Mouse (Mus musculus) megakaryocyte progenitor cell, adult 5-6 weeks (primary cell): ENCODE results near the gene S100b. TPM values are rescaled to one million over a fixed set of nuclear protein-coding genes. Genes with fewer than 3 reads are reported as not detected.
A peak's percentile ranks its signal among the peaks of the same experiment; 100 is the strongest.

Experiments used
- ATAC-seq: replicated peaks from 2 replicates; pipeline ENCODE4 v1.8.0; 2016; ENCODE audit warnings: mild to moderate bottlenecking, moderate TSS enrichment, inconsistent platforms; ENCODE audit not compliant: poor library complexity
- total RNA-seq, 2 experiments: library from RNA; stranded (forward) in 1 of 2; stranded (reverse) in 1 of 2; fragments of 157-497, 149-512 nt in 1 of 2; fragments of 200-1000 nt in 1 of 2; gene quantifications; 2 replicates each; pipeline versions ENCODE4 v1.2.3 to v1.2.4; 2015 to 2017

S100b gene
- total RNA-seq (2015) (not detected in 2 replicates), total RNA-seq (2017) (not detected in 2 replicates)

DNA sequence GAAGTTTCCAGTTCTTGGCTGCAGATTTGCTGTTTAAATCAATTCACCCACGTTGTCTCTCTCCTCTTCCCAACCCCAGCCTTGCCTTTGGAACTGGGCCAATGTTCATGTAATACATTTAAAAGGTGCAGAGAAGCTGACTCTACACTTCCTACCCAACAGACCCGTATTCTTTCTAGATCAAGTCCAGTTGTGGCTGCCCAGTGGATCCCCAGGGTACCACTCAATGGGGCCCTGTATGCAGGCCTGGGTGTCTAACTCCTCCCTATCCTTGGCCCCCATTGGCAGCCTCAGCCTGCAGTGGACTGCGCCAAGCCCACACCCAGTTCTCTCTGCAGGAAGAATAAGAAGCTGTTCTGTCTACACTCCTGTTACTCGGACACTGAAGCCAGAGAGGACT lies at the start of gene S100b:
TSS of gene S100b (plus strand) at position 318 of the 400 bp plus-strand sequence.
- no peak for ATAC-seq

DNA sequence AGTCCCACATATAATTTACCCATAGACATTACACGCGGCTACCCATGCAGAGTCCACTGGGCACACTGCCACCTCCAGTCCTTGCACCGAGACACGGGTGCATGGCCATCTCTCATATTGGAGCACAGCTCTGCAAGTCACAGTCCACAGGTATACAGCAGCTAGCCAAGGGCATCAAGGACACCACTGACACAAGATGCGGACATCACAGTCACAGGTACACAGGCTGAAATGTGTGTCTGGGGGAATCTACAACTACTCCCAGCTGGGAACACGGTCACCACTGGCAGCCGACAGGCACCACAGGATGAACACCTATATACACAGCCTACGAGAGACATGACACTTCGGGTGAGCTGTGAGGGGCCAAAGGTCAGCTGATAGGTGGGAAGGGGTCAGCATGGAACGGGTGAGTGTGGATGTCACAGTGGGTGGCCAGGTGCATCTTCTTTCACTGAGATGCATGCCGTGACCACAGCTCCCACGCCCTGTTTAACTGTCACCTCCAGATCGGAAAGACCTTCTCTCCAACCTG lies 46.3 kb upstream of the S100b start:
- ATAC-seq, result no peak

DNA sequence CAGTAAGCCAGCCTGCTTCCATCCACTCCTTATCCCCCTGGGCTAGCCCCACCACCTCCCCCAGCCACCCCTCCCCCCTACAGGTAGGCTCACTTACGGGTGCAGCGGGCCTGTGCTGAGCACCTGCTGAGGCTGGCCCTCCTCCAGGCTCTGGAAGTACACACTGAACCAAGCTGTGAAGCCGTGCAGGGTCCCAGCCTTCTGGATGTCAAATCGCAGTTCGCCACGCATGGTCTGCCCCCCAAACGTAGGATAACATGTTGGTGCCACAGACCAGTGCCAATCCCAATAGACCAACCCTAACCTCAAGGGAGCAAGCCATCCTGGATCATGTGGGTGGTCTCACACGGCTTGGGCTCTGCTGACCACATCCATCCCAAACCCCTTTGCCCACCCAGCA lies 44.4 kb upstream of the S100b start:
- no peak for ATAC-seq

DNA sequence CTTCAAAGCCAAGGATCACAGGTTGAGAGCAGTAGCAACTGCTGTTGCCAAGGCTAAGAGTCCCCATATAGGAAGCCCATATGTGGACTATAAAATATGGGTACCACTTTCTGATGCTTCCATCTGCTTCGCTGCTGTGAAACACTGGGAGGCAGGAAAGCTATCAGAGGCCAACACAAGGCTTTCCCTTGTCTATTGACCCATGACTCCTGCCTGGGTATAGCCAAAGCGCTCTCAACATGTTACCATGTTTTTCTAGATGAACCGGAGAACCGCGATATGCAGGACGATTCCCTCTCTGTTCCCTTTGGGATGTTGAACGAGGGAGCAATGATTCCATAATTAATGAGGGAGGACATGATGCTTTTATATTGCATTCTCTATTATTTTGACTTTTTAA lies 42.8 kb upstream of the S100b start:
- ATAC-seq, result no peak

DNA sequence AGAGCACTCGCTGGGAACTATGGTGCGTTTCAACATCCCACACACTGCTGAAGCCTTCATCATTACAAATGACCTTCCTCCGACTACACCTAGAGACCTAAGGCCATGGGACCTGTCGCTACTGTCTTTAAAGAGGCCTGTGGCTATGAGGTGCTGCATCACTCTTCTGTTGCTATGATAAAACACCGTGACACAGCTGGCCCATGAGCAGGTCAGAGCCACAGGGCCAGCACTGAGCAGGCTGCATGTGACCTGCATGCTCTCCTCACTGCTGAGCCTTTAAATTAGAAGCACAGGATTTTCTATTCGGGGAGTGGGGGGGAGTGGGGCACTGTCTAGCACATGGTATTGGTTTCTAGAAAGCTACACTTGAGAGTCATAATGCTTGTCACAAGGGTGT lies 41.5 kb upstream of the S100b start:
- no peak for ATAC-seq

DNA sequence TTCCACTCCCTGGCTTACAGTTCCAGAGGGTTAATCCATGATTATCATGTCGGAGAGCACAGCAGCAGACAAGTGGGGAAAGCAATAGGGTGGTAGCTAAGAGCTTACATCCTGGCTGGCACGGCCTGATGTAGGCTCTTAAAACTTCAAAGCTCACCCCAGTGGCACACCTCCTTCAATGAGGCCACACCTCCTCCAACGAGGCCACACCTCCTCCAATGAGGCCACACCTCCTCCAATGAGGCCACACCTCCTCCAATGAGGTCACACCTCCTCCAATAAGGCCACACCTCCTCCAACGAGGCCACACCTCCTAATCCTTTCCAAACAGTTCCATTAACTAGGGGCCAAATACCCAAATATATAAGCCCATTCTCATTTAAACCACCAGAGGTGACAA lies 39.5 kb upstream of the S100b start:
- no peak for ATAC-seq

DNA sequence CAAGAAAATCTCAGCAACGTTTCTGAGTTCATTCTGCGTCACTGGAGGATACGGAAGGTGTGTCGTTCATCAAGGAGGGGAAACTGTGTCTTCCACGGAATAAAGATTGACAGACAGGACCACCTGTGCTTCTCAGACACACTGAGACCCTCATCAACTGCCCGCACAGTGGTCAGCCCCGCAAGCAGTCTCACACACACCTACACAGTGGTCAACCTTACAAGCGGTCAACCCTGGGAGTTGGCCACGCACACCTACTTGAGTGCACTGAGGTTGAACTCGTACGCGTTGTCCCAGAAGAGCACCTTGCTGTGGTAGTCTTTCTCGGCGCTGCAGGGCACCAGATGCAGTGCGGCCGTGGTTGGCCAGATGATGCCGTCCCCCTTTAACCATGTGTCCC lies 36.6 kb upstream of the S100b start:
- no peak for ATAC-seq

DNA sequence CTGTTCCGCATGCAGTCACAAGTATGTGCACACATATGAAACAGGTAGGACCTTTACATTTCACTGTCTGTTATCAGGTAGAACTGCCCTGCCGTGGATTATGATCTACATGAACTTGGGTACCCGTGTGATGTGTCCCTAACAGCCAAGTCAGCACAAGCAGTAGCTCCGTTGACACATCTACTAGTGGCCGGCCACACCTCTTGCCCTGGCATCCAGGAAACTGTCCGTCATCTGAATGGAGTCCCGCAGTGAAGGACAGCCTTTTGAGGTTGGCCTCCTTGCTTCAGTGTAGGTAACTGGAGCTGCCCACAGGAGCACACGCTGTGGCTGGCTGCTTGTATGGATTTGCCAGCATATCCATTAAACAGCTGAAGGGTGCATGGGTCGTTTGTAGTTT lies 35.4 kb upstream of the S100b start:
- no peak for ATAC-seq

DNA sequence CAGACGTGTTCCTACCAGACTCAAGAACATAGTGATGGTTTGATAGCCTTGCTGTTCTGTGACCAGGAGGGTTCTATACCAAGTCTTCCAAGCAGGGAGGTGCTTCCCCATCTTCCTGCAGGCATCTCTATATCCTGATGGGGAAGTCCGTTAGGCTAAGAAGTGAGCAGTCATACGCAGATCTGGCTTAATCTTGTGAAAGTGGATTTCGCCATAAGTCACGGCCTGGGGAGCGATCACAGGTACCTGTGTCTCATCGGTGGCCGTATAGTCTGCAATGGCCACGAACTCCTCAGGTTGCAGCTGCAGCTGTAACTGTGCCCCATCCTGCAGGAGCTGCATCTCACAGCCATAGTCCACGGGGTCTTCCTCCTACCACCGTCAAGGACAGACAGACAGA lies 27.7 kb upstream of the S100b start:
- peak; percentile 54 for ATAC-seq

DNA sequence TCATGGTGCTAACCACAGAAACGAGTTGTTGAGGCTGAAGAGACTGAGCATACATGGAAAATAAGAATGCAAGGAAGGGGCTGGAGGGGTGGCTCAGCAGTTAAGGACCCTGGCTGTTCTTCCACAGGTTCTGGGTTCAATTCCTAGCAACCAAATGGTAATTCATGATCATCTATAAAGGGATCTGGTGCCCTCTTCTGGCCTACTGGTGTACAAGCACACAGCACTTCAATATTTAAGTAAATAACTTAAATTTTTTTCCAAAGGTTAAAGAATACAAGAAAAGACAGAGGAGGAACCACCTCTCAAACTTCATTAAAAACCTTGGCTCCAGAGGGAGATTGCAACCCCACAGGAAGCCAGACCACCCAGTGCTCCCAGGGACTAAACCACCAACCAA lies 24.0 kb upstream of the S100b start:
- 0 out of 2 replicates have a peak, but pooled peaks have one; percentile 44 for ATAC-seq

DNA sequence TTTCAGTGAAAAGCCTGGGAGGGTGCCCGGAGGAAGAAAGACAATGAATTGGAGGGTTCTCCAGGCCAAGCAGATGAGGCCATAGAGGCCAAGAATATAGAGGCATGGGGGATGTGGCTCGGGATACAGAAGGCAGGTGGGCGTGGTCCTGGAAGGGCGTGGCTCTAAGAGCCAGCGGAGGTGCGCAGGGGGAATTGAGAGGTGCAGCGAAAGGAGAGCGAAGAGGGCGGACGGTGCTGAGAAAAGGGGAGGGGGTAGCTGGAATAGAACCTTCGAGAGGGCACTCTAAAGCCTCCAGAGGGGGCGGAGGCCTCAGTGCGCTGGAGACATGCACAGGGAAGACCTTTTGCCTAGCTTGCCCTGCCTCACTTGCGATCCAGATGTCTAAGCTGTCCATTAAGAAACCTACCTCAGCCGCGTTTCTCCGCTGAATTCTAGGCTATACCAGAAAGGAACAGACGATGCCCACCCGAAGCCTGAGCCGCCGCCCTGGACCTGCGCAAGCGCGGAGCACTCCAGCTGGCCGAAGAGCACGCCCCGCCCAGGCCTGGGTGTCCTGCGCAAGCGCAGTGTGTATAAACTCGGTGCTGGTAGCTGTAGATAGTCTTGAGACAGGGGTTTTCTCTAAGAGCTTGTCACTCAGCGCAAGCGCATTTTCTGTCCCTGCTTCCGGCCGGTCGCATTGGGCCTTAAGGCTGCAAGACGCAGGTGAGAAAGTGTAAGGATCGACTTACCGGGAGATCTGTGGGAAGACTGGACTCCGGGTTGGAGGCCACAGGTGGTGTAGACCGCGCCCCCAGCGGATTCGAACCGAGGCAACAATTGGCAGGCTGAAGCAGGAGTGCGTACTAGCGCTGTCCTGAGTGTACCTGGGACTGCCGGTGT lies 16.1 kb upstream of the S100b start, which contains the start of gene Prmt2:
TSS of gene Prmt2 (minus strand) at position 525 of the 885 bp plus-strand sequence.
- peak; percentile 94 for ATAC-seq

DNA sequence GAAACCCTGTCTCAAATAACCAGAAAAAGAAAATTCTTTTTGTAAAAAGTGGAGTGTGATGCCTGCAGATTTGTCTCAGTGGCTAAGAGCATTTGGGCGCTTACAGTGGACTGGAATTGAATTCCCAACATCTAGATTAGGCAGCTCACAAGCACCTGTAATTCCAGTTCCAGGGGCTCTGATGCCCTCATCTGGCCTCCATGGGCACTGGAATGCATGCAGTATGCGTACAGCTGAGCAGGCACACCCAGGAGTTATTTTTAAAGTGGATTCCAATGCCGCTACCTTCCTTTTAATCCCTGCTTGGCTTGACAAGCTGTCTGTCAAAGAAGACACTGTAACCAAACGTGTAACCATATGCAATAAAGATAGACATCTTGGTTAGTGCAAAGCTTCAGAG lies 14.3 kb upstream of the S100b start:
- ATAC-seq, result no peak

DNA sequence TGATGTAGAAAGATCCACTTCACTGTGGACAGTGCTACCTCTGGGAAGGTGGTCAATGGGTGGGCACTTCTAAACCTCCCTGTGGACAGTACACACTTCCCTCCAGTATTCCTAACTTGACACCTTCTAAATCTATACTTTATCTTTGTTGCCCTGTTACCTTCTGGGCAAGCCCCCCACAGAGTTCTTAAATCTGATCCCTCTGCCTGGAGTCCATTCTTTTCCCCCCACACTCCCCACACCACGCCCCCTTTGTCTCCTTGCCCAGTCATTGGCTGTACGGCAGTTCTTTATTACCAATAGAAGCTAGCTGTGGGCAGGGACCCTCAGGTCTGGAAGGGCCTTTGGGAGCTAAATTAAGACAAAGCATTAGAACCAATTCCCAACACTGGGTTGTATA lies 8.5 kb upstream of the S100b start:
- no peak for ATAC-seq

DNA sequence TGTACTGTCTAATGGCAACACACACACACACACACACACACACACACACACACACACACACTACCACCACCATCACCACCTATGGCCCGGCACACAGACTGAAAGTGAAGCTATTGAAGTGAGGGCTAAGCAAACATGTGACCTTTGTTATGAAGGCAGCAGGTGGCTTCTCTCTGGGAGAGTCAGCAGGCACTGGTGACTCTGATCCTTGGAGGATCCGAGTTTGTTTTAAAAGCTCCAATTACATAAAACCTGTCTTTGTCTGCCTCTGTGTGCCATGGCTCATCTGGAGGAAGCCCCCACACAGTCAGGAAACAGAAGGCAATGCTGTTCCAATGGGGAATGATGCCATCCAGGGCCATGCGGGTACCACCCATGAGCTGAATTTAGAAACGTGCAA lies 7.1 kb upstream of the S100b start:
- ATAC-seq, result no peak

DNA sequence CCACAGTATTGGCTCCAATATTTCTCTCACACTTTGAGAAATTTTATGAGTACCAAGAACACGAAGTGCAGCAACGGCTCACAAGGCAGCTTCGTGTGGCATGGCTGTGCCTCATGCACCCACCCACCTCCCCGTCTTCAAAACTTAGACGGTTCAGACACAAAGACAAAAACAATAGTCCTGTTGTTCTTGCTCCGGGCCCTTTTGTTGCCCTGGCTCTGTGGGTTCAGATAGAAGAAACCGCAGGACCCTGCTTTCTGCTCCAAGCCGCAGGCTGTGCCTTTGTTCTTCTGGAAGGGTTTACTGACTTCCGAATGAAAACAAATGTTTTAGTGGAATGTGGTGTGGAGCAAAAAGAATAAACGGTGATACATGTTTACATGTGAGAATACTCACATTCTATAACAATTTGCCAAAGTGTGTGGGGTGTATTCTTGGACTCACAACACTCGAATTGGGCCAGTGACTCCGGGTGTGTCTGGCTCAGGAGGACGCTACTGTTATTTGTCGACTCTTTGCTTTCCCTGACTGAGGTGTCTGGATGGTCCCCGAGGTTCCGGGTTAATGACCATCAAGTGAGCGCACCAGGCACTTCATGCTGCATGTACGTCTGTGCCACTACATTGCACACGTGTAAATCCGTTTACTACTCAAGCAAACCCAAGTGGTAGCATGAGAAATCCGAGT lies 5.5 kb upstream of the S100b start:
- ATAC-seq, result no peak

DNA sequence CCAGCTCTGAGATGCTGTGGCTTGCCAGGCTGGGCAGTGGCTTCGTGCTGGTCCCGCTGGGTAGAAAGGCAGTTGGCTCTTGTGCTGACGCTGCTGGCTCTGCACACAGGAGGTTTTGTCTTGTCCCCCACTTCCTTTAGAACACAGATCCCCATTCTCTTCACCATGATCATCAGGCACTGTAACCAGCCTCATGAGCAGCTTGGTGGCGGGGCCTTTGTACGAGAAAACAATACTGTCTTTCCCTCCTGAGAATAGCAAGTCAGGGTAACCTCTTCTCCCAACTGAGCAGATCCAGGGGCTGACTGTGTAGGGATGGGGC lies 5.0 kb upstream of the S100b start:
- no peak for ATAC-seq

DNA sequence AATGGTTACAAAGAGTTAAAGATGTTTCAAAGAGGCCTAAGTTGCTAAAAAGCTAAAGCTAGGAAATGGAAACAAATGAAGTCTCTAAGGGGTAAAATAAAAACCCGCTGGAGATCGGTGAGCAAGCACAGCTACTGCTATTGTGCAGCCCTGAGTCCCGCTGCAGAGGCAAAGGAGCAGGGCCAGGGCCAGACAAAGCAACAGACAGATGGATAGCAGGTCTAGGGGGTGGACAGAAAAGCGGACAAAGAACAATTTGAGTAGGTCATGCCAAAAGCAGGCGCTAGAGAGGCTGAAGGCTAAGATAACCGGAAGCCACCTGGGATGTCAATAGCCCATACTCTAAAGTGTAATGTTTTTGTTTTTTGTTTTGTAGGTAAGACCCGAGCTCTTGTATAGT lies 2.8 kb upstream of the S100b start:
- ATAC-seq, result no peak

DNA sequence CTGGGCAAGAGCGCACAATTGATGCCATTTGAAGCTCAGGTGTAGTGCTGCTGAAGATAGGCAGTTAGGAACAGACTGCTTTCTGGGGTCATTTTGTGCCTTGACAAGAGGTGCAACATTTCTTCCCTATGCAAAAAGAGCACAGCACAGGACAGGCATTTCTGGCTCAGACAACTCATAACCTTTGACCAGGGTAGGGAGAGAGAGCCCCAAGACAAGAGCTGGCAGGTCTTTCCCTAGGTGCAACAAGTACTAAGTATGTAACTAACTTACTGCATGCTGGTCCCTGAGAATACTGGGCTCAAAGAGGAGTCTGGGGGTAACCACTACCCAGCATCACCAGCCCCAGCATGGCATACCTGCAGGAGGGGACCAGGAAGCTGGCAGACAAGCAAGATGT lies 574 bp upstream of the S100b start:
- ATAC-seq, result no peak

DNA sequence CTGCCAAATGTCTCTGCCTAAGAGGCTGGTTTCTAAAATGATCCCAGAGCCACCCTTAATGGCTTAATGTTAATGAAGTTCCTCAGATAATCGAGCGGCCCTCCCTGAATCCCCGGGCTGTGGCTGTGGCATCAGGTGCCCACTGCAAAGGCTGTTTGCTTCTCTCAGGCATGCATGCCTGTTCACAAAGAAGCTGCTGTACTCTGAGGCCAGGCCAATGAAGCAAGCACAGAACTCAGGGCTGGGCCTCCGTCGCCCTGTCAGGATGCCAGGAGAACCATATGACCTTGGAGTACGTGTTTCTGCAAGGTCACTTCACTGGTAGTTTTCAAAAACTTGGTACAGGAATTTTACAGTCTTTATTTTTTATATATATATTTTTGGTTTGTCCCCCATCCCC lies 2.0 kb downstream of the S100b start:
- no peak for ATAC-seq

DNA sequence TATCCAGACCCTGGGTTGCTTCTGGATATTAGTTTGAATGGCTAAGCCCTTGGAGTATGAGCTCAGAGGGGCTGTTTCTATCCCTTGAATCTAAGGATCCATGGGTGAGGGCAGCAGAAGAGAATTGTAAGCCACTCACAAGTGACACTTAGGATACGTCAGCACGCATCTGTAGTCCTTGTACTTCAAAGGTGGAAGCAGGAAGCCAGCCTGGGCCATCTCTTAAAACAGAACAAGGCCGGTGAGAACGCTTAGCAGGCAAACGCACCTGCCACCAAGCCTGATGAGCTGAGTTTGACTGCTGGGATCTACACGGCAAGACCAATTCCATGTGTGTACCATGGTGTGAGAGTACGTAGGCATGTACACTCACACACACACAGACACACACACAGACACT lies 3.6 kb downstream of the S100b start:
- ATAC-seq, result no peak

DNA sequence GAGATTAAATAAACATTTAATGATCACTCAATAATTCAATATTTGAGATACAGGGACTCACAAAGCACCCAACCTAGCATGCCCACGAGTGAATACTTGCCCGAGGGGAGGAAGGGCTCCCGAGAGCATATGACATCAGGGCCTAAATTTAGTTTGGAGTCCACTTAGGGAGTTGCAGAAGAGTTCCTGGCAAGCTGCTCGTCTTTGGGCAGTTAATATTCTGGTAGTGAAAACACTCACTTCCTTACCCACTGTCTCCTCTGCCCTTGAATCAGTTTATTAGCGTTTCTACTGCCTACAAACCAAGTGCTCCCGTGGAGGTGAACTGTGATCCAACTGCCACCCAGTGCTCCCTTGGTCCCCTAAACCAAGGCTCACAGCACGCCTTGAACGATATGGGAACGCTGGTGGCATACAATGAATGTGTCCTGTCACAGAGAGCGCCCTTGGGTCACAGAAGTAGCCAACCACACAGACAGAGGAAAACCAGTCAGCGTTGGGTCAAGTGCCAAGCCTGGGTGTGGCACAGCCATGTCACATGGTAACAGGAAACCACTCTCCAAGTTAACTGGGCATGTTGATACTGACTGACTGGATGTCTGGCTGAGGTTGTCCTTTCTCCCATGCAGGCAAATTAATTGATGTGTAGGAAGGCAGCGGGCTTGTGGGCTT lies 4.2 kb downstream of the S100b start:
- ATAC-seq, result peak; percentile 91
